Mouse (Mus musculus) MEL (cell line): ENCODE results near the gene Ttc9c. TPM values are rescaled to one million over a fixed set of nuclear protein-coding genes. Genes with fewer than 3 reads are reported as not detected.

Experiments used
- BHLHE40 ChIP-seq: IDR thresholded peaks from 2 replicates; pipeline ENCODE4 v1.6.1; 2012; ENCODE audit warnings: low read depth, mild to moderate bottlenecking, inconsistent platforms, low read length, improper control_type of control experiment, borderline replicate concordance
- CHD1 ChIP-seq: IDR thresholded peaks from 2 replicates; pipeline ENCODE4 v1.6.1; 2012; ENCODE audit warnings: low read depth, mild to moderate bottlenecking, inconsistent platforms, low read length, improper control_type of control experiment
- CTCF ChIP-seq, 3 experiments: IDR thresholded peaks in 2 of 3; conservative IDR thresholded peaks in 1 of 3; 2 replicates each; pipeline ENCODE4 v1.5.1; 2011 to 2012; ENCODE audit warnings: low read length in 3 of 3, low read depth in 2 of 3, mild to moderate bottlenecking in 2 of 3, improper control_type of control experiment in 1 of 3, inconsistent platforms in 1 of 3, mixed read lengths in 1 of 3, moderate library complexity in 1 of 3; ENCODE audit not compliant: control insufficient read depth in 1 of 3, insufficient read depth in 1 of 3, poor library complexity in 1 of 3, severe bottlenecking in 1 of 3
- E2F4 ChIP-seq: IDR thresholded peaks from 2 replicates; pipeline ENCODE4 v1.6.1; 2011; ENCODE audit warnings: low read depth, low read length, improper control_type of control experiment, borderline replicate concordance
- EP300 ChIP-seq, 2 experiments: IDR thresholded peaks; 2 replicates each; pipeline ENCODE4 v1.6.1; 2011; ENCODE audit warnings: improper control_type of control experiment in 2 of 2, low read length in 2 of 2, low read depth in 1 of 2, mild to moderate bottlenecking in 1 of 2
- ETS1 ChIP-seq: IDR thresholded peaks from 2 replicates; pipeline ENCODE4 v1.6.1; 2012; ENCODE audit warnings: low read depth, mild to moderate bottlenecking, inconsistent platforms, low read length, improper control_type of control experiment, moderate library complexity
- HCFC1 ChIP-seq: IDR thresholded peaks from 2 replicates; pipeline ENCODE4 v1.6.1; 2012; ENCODE audit warnings: low read depth, mild to moderate bottlenecking, inconsistent platforms, low read length, improper control_type of control experiment, moderate library complexity
- KAT2A ChIP-seq: conservative IDR thresholded peaks from 2 replicates; pipeline ENCODE4 v1.6.1; 2012; ENCODE audit warnings: low read depth, low read length, improper control_type of control experiment, inconsistent platforms
- MAFK ChIP-seq: IDR thresholded peaks from 2 replicates; pipeline ENCODE4 v1.6.1; 2011; ENCODE audit warnings: low read depth, mild to moderate bottlenecking, low read length, improper control_type of control experiment, borderline replicate concordance
- MEF2A ChIP-seq: IDR thresholded peaks from 2 replicates; pipeline ENCODE4 v1.6.1; 2014; ENCODE audit warnings: low read depth, mild to moderate bottlenecking, inconsistent platforms, low read length, improper control_type of control experiment; ENCODE audit not compliant: poor library complexity, insufficient replicate concordance, severe bottlenecking; ENCODE audit errors: extremely low read depth
- MYC ChIP-seq: IDR thresholded peaks from 2 replicates; pipeline ENCODE4 v1.6.1; 2011; ENCODE audit warnings: low read depth, mild to moderate bottlenecking, low read length, improper control_type of control experiment, moderate library complexity
- NELFE ChIP-seq: IDR thresholded peaks from 2 replicates; pipeline ENCODE4 v1.6.1; 2011; ENCODE audit warnings: low read depth, low read length, improper control_type of control experiment
- POLR2A ChIP-seq, 2 experiments: IDR thresholded peaks; 2 replicates each; pipeline ENCODE4 v1.6.1; 2011 to 2012; ENCODE audit warnings: low read length in 2 of 2, mild to moderate bottlenecking in 2 of 2, control low read depth in 1 of 2, improper control_type of control experiment in 1 of 2, low read depth in 1 of 2, moderate library complexity in 1 of 2; ENCODE audit not compliant: control insufficient read depth in 1 of 2, insufficient read depth in 1 of 2, poor library complexity in 1 of 2
- POLR2AphosphoS2 ChIP-seq: IDR thresholded peaks from 2 replicates; pipeline ENCODE4 v1.6.1; 2011; ENCODE audit warnings: low read length, improper control_type of control experiment
- POLR2AphosphoS5 ChIP-seq: IDR thresholded peaks from 2 replicates; pipeline ENCODE4 v1.6.1; 2012; ENCODE audit warnings: low read depth, borderline replicate concordance, mild to moderate bottlenecking, inconsistent platforms, low read length, moderate library complexity, mixed read lengths
- RAD21 ChIP-seq: IDR thresholded peaks from 2 replicates; pipeline ENCODE4 v1.6.1; 2011; ENCODE audit warnings: mild to moderate bottlenecking, low read depth, low read length, improper control_type of control experiment
- RCOR1 ChIP-seq: IDR thresholded peaks from 2 replicates; pipeline ENCODE4 v1.6.1; 2012; ENCODE audit warnings: low read depth, mild to moderate bottlenecking, inconsistent platforms, low read length, improper control_type of control experiment
- SMC3 ChIP-seq: IDR thresholded peaks from 2 replicates; pipeline ENCODE4 v1.6.1; 2011; ENCODE audit warnings: low read depth, low read length, improper control_type of control experiment
- TAL1 ChIP-seq: IDR thresholded peaks from 2 replicates; pipeline ENCODE4 v1.6.1; 2012; ENCODE audit warnings: mild to moderate bottlenecking, inconsistent platforms, low read length, moderate library complexity, mixed read lengths
- USF1 ChIP-seq: IDR thresholded peaks from 2 replicates; pipeline ENCODE4 v1.6.1; 2014; ENCODE audit warnings: low read depth, mild to moderate bottlenecking, inconsistent platforms, low read length, improper control_type of control experiment, moderate library complexity
- USF2 ChIP-seq, 2 experiments: IDR thresholded peaks; 2 replicates each; pipeline ENCODE4 v1.6.1; 2011 to 2012; ENCODE audit warnings: improper control_type of control experiment in 2 of 2, low read length in 2 of 2, borderline replicate concordance in 1 of 2, inconsistent platforms in 1 of 2, low read depth in 1 of 2, mild to moderate bottlenecking in 1 of 2; ENCODE audit not compliant: insufficient read depth in 1 of 2
- ZC3H11A ChIP-seq: IDR thresholded peaks from 2 replicates; pipeline ENCODE4 v1.6.1; 2012; ENCODE audit warnings: low read depth, mild to moderate bottlenecking, inconsistent platforms, low read length, improper control_type of control experiment
- ZKSCAN1 ChIP-seq: IDR thresholded peaks from 2 replicates; pipeline ENCODE4 v1.6.1; 2012; ENCODE audit warnings: low read depth, mild to moderate bottlenecking, inconsistent platforms, low read length, improper control_type of control experiment, moderate library complexity
- ZMIZ1 ChIP-seq: IDR thresholded peaks from 2 replicates; pipeline ENCODE4 v1.6.1; 2012; ENCODE audit warnings: low read depth, mild to moderate bottlenecking, inconsistent platforms, low read length, improper control_type of control experiment, moderate library complexity
- ZNF384 ChIP-seq: IDR thresholded peaks from 2 replicates; pipeline ENCODE4 v1.6.1; 2012; ENCODE audit warnings: low read depth, mild to moderate bottlenecking, inconsistent platforms, low read length, improper control_type of control experiment
- polyA plus RNA-seq, 2 experiments: library from polyadenylated mRNA; stranded (reverse) in 1 of 2; unstranded in 1 of 2; fragments of >175 nt in 1 of 2; fragments of >200 nt in 1 of 2; gene quantifications; 2 replicates each; pipeline versions ENCODE4 v1.2.1 to v1.2.4; 2012; ENCODE audit warnings: low replicate concordance in 2 of 2, low read depth in 1 of 2; ENCODE audit not compliant: insufficient read length in 2 of 2, insufficient read depth in 1 of 2, missing spikeins in 1 of 2
- total RNA-seq: library from RNA; depleted of rRNA; stranded (reverse); fragments of 300-350 nt; gene quantifications from 2 replicates; pipeline ENCODE4 v1.2.3, GENCODE M21; 2012

Gene Ttc9c
- total and polyA plus RNA-seq, 3 experiments, result 24.2 to 29.8 TPM; not detected in 1

- TF ChIP-seq USF1 (0 out of 2 replicates have a peak, but pooled peaks have one; percentile 13), POLR2A (IDR thresholded peaks at IDR 0.05; ENCODE audit: control insufficient read depth in 1 of 2, insufficient read depth in 1 of 2, low read depth in 1 of 2, low read length in 2 of 2, poor library complexity in 1 of 2) (peak; percentile 87 to 91), NELFE (peak; percentile 96), CHD1 (0 out of 2 replicates have a peak, but pooled peaks have one; percentile 30), POLR2AphosphoS2 (peak; percentile 94), MYC (peak; percentile 31; the same call in 1 of the 2 replicates), MEF2A (no peak), TAL1 (no peak), CTCF (IDR thresholded peaks at IDR 0.05 in 2 of 3, conservative IDR thresholded peaks at IDR 0.05 in 1 of 3; ENCODE audit: control insufficient read depth in 1 of 3, insufficient read depth in 1 of 3, low read depth in 2 of 3, low read length in 3 of 3, poor library complexity in 1 of 3, severe bottlenecking in 1 of 3) (no peak), EP300 (IDR thresholded peaks at IDR 0.05; ENCODE audit: low read depth in 1 of 2, low read length in 2 of 2) (peak in 1 of 2 experiments; percentile 36; a peak in 2 of 4 replicates), E2F4 (peak; percentile 61; the same call in 1 of the 2 replicates), ZC3H11A (no peak), KAT2A (peak; percentile 53), POLR2AphosphoS5 (peak; percentile 92; the same call in 1 of the 2 replicates), ZNF384 (no peak; the same call in 1 of the 2 replicates), ETS1 (peak; percentile 40), ZMIZ1 (peak; percentile 91; the same call in 1 of the 2 replicates), BHLHE40 (0 out of 2 replicates have a peak, but pooled peaks have one; percentile 12), ZKSCAN1 (no peak), RCOR1 (no peak), RAD21 (no peak), USF2 (IDR thresholded peaks at IDR 0.05; ENCODE audit: borderline replicate concordance in 1 of 2, insufficient read depth in 1 of 2, low read depth in 1 of 2, low read length in 2 of 2) (no peak), HCFC1 (peak; percentile 62), SMC3 (no peak), MAFK (no peak)
- TF ChIP-seq, all 39 proteins: peak for 23
Measured at GRCm38 (mm10) chr19:8819596-8820423, 677 bp upstream of the Ttc9c start, which contains the start of gene Hnrnpul2 (continued).
